ENCODE assay signal across 8 mouse cellular contexts in the genomic region with DNA sequence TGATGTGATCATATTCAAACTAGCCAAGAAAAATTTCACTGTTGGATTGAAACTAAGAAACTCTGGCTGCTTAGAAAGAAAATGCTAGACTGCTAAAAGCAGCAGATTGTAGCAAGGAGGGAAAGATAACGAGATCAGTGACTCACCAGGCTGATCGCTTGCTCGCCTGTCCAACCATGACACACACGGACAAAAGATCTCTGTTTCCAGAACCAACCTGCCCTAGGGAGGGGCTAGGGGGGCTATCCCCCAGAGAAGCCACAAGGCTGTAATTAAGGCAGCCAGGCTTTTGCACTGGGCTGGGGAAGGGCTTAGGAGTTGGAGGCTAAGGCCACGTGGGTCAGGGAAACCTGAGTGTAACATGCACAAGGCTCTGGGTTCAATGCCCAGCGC. TPM values are rescaled to one million over a fixed set of nuclear protein-coding genes. Genes with fewer than 3 reads are reported as not detected.
DNase-seq lines count a peak whose midpoint lies in the region; ATAC-seq and TF ChIP-seq lines count a peak whose summit lies in the region.

No protein-coding gene starts in this region.

- H3K27me3 ChIP-seq in lung, embryonic 14.5 days (ENCODE audit: insufficient read depth, low read length), result no peaks in the 10 kb centered on the region
- H3K27me3 ChIP-seq in embryonic facial prominence, embryonic 13.5 days, result no peaks in the 10 kb centered on the region
- H3K27me3 ChIP-seq in midbrain, embryonic 14.5 days (ENCODE audit: control insufficient read depth, insufficient read depth, low read length), result no peaks in the 10 kb centered on the region

- peaks cover 7% of the 10 kb centered on the region; the same call in 1 of the 2 replicates for H3K9me3 ChIP-seq in lung, embryonic 14.5 days (ENCODE audit: low read depth, low read length)
- peaks cover 11% of the 10 kb centered on the region for H3K9me3 ChIP-seq in embryonic facial prominence, embryonic 13.5 days
- H3K9me3 ChIP-seq in midbrain, embryonic 14.5 days (ENCODE audit: control insufficient read depth, low read length), result peaks cover 4% of the 10 kb centered on the region; the same call in 1 of the 2 replicates

- H3K4me2 ChIP-seq in lung, embryonic 14.5 days, result peak overlapping the region; percentile 46
- peak overlapping the region; percentile 44 for H3K4me2 ChIP-seq in embryonic facial prominence, embryonic 13.5 days
- no peak overlapping the region for H3K4me2 ChIP-seq in midbrain, embryonic 14.5 days (ENCODE audit: low read length)

- no peak for DNase-seq in lung, embryonic 14.5 days
- no peak for DNase-seq in lung, adult 2 months
- peak; percentile 41 to 44 for DNase-seq in heart, postnatal 14 days
- DNase-seq in midbrain, embryonic 14.5 days, result peak; percentile 62
- DNase-seq in urinary bladder, adult 2 months (ENCODE audit: low spot score), result no peak
- DNase-seq in spleen, postnatal 4 days (ENCODE audit: low spot score in 2 of 2), result no peak
- DNase-seq in thymus, postnatal 4 days, result no peak

- intact Hi-C loops in heart, postnatal 14 days (cut with DNase I), result no loop called here

- WGBS in lung, embryonic 14.5 days, result 29% methylated on average over 6 of the region's 6 CpGs
- WGBS in lung, adult 2 months, result 52% methylated on average over 6 of the region's 6 CpGs
- 13% methylated on average over 6 of the region's 6 CpGs for WGBS in embryonic facial prominence, embryonic 13.5 days
- 15% methylated on average over 6 of the region's 6 CpGs for WGBS in midbrain, embryonic 14.5 days

- peak; percentile 54; the same call in 1 of the 2 replicates for ATAC-seq in lung, embryonic 14.5 days (ENCODE audit: insufficient read depth)
- ATAC-seq in embryonic facial prominence, embryonic 13.5 days (ENCODE audit: insufficient number of reproducible peaks, insufficient read depth, low FRiP score, low TSS enrichment, low read depth), result peak; percentile 81
- ATAC-seq in midbrain, embryonic 14.5 days (ENCODE audit: low FRiP score, low TSS enrichment), result peak; percentile 76

- peak overlapping the region; percentile 97 for H3K27ac ChIP-seq in lung, embryonic 14.5 days (ENCODE audit: low read depth)
- H3K27ac ChIP-seq in embryonic facial prominence, embryonic 13.5 days, result peak overlapping the region; percentile 93
- peak overlapping the region; percentile 74 for H3K27ac ChIP-seq in midbrain, embryonic 14.5 days (replicated peaks; ENCODE audit: low read depth, low read length)

- H3K36me3 ChIP-seq in lung, embryonic 14.5 days (ENCODE audit: insufficient read depth), result peaks cover 21% of the 10 kb centered on the region
- H3K36me3 ChIP-seq in embryonic facial prominence, embryonic 13.5 days, result peaks cover 41% of the 10 kb centered on the region
- H3K36me3 ChIP-seq in midbrain, embryonic 14.5 days (ENCODE audit: control insufficient read depth, insufficient read depth, low read length), result peaks cover 26% of the 10 kb centered on the region; the same call in 1 of the 2 replicates

- no peak overlapping the region for H3K4me3 ChIP-seq in lung, embryonic 14.5 days (ENCODE audit: low read depth, low read length)
- H3K4me3 ChIP-seq in lung, adult 2 months (replicated peaks; ENCODE audit: extremely low read depth, low read depth, low read length), result no peak overlapping the region
- 0 out of 2 replicates have a peak overlapping the region, but pooled peaks have one; percentile 4 for H3K4me3 ChIP-seq in embryonic facial prominence, embryonic 13.5 days
- no peak overlapping the region for H3K4me3 ChIP-seq in midbrain, embryonic 14.5 days (replicated peaks; ENCODE audit: low read depth, low read length)

- no peak for TF ChIP-seq CTCF in lung, embryonic 14.5 days (IDR thresholded peaks at IDR 0.05; ENCODE audit: low read depth)
- TF ChIP-seq CTCF in lung, adult 2 months (IDR thresholded peaks at IDR 0.05; ENCODE audit: insufficient read depth, low read length), result no peak

- no peak for TF ChIP-seq POLR2A in lung, adult 2 months (IDR thresholded peaks at IDR 0.05; ENCODE audit: borderline replicate concordance, extremely low read depth, low read depth, low read length)

- H3K9ac ChIP-seq in lung, embryonic 14.5 days, result 0 out of 2 replicates have a peak overlapping the region, but pooled peaks have one; percentile 25
- peak overlapping the region; percentile 44; the same call in 1 of the 2 replicates for H3K9ac ChIP-seq in embryonic facial prominence, embryonic 13.5 days
- H3K9ac ChIP-seq in midbrain, embryonic 14.5 days (replicated peaks; ENCODE audit: low read length), result 0 out of 2 replicates have a peak overlapping the region, but pooled peaks have one; percentile 6

- H3K4me1 ChIP-seq in lung, embryonic 14.5 days (ENCODE audit: insufficient read depth), result peaks cover 9% of the 10 kb centered on the region; the same call in 1 of the 2 replicates
- H3K4me1 ChIP-seq in lung, adult 2 months (ENCODE audit: control insufficient read depth, insufficient read depth, low read length), result peaks cover 3% of the 10 kb centered on the region
- H3K4me1 ChIP-seq in embryonic facial prominence, embryonic 13.5 days, result peaks cover 19% of the 10 kb centered on the region
- peaks cover 7% of the 10 kb centered on the region; the same call in 1 of the 2 replicates for H3K4me1 ChIP-seq in midbrain, embryonic 14.5 days (ENCODE audit: control insufficient read depth, insufficient read depth, low read length)

RNA-seq across cellular contexts. Expression of a gene that starts 41.9 kb away (rescaled TPM):
- 30.4 and 33.1 TPM in 2 replicates for polyA plus RNA-seq in lung, embryonic 14.5 days (2014; fragmentation: Nextera tagmentation; extraction: Ambion mirVana)
- polyA plus RNA-seq in lung, adult 2 months (2012; rRNA removed), result 21.3 and 22.9 TPM in 2 replicates
- polyA plus RNA-seq in embryonic facial prominence, embryonic 13.5 days (2015; fragmentation: Nextera tagmentation; extraction: Ambion mirVana), result 18.0 and 21.2 TPM in 2 replicates
- total RNA-seq in heart, postnatal 14 days (2021), result 10 to 100 TPM; 13.6 to 15.3 TPM
- 23.3 and 31.5 TPM in 2 replicates for polyA plus RNA-seq in midbrain, embryonic 14.5 days (2014; fragmentation: Nextera tagmentation; extraction: Ambion mirVana)
- 10.8 and 14.9 TPM in 2 replicates for polyA plus RNA-seq in urinary bladder, adult 2 months (2012; rRNA removed)

RNA-seq across cellular contexts. Expression of a gene that starts 57.9 kb away (rescaled TPM):
- 21.8 and 22.1 TPM in 2 replicates for polyA plus RNA-seq in lung, embryonic 14.5 days (2014; fragmentation: Nextera tagmentation; extraction: Ambion mirVana)
- polyA plus RNA-seq in lung, adult 2 months (2012; rRNA removed), result 10.9 and 11.5 TPM in 2 replicates
- 40.6 and 42.3 TPM in 2 replicates for polyA plus RNA-seq in embryonic facial prominence, embryonic 13.5 days (2015; fragmentation: Nextera tagmentation; extraction: Ambion mirVana)
- 10 to 100 TPM; 15.3 to 18.3 TPM for total RNA-seq in heart, postnatal 14 days (2021)
- polyA plus RNA-seq in midbrain, embryonic 14.5 days (2014; fragmentation: Nextera tagmentation; extraction: Ambion mirVana), result 34.5 and 48.7 TPM in 2 replicates
- polyA plus RNA-seq in urinary bladder, adult 2 months (2012; rRNA removed), result 19.4 and 21.9 TPM in 2 replicates

Comparison
In these comparisons a context has a peak if more than half of its experiments do, and no peak if none do; other contexts are left out.
1. DNase-seq: peak in heart, postnatal 14 days (2 of 2) and midbrain, embryonic 14.5 days (single experiment); none in lung, embryonic 14.5 days (single experiment), lung, adult 2 months (single experiment), urinary bladder, adult 2 months (single experiment), spleen, postnatal 4 days (0 of 2) and thymus, postnatal 4 days (single experiment).
2. Peak in every context shown above with its lines, with median percentiles within 50 percentile points of each other: ATAC-seq, H3K27ac ChIP-seq and H3K9ac ChIP-seq.